21 mouse cellular contexts compared by ENCODE assay signal in the genomic region with DNA sequence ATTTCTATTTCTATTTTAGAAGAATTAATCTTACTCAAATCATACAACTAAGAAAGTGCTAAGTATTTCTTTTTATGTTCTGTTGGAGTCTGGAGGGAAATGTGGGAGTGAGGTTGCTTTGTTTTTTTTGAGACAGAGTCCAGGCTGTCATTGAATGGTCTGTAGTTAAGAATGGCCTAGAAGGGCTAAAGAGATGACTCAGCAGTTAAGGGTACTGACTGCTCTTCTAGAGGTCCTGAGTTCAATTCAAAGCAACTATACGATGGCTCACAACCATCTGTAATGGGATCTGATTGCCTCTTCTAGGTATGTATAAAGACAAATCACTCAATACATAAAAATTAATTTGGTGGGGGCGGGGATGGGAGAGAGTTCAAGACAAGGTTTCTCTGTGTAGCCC. TPM values are rescaled to one million over a fixed set of nuclear protein-coding genes. Genes with fewer than 3 reads are reported as not detected.
"Had no signal": no experiment of that assay in that cellular context is flagged by ENCODE, and none has a peak within 500 bp of the region (broad histone marks: within the 10 kb centered on the region; RNA-seq: fewer than 3 reads in every experiment).

No protein-coding gene starts in this region.

- H3K4me3 ChIP-seq: midbrain, embryonic 10.5 days; midbrain, embryonic 12.5 days; myocyte; neural tube, embryonic 13.5 days; neural tube, embryonic 15.5 days had no signal

- H3K27ac ChIP-seq: midbrain, embryonic 10.5 days; midbrain, embryonic 12.5 days; neural tube, embryonic 13.5 days; neural tube, embryonic 15.5 days had no signal

- H3K9me3 ChIP-seq: midbrain, embryonic 10.5 days; midbrain, embryonic 12.5 days; neural tube, embryonic 13.5 days; neural tube, embryonic 15.5 days had no signal

- DNase-seq: lung, embryonic 14.5 days; lung, postnatal 10 days; lung, postnatal 4 days; midbrain, embryonic 14.5 days; retina, postnatal 1 day; right cerebral cortex, adult 18-20 months; right cerebral cortex, postnatal 25 days; right cerebral cortex, postnatal 4 days; spleen, adult 18-20 months; thymus, adult 18-20 months; thymus, postnatal 14 days; thymus, postnatal 36 days had no signal

- H3K9ac ChIP-seq: lung, embryonic 14.5 days; midbrain, embryonic 12.5 days; neural tube, embryonic 13.5 days; neural tube, embryonic 15.5 days had no signal

- H3K4me2 ChIP-seq: lung, embryonic 14.5 days; midbrain, embryonic 12.5 days; neural tube, embryonic 13.5 days; neural tube, embryonic 15.5 days had no signal

- ATAC-seq: midbrain, embryonic 16.5 days had no signal

- H3K27me3 ChIP-seq: midbrain, embryonic 12.5 days; neural tube, embryonic 13.5 days; neural tube, embryonic 15.5 days had no signal

RNA-seq across cellular contexts. Expression of a gene that starts 22.3 kb away (rescaled TPM):
- total RNA-seq: megakaryocyte, adult 5-6 weeks; megakaryocyte-erythroid progenitor cell, adult 5-6 weeks had no signal
- polyA plus RNA-seq: midbrain, embryonic 10.5 days; midbrain, embryonic 12.5 days; midbrain, embryonic 14.5 days; midbrain, embryonic 16.5 days; neural tube, embryonic 11.5 days; neural tube, embryonic 13.5 days; neural tube, embryonic 15.5 days had no signal
